9 mouse cellular contexts compared by ENCODE assay signal in the genomic region with DNA sequence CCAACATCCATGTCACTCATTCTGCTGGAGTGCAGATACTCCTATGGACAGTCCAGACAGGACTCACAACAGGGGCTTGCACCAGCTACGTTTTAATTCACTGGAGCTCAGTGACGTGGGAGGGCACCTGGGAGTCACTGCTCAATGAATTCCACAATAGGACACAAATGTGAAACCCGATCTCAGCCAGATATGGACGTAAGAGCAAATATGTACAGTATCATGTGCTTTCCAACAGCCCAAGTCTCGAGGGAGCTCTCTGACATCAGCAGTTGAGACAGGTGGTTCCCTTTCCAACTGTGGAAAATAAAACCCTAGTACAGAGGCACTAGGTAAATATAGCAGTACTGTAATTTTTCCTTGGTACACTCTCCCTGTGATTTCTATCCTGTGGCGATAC. TPM values are rescaled to one million over a fixed set of nuclear protein-coding genes. Genes with fewer than 3 reads are reported as not detected.
DNase-seq lines count a peak whose midpoint lies in the region; ATAC-seq and TF ChIP-seq lines count a peak whose summit lies in the region.
"Had no signal": no experiment of that assay in that cellular context is flagged by ENCODE, and none has a peak within 500 bp of the region (broad histone marks: within the 10 kb centered on the region; RNA-seq: fewer than 3 reads in every experiment).

Gene Ppargc1a, minus strand, starts transcription at position 68 of the 400 bp plus-strand sequence.

- no peak within 1 kb of the TSS for H3K4me3 ChIP-seq in kidney, adult 2 months (ENCODE audit: insufficient read depth, low read depth, low read length)
- H3K4me3 ChIP-seq in embryonic facial prominence, embryonic 12.5 days, result no peak within 1 kb of the TSS
- peak within 1 kb of the TSS in 1 of 2 experiments; percentile 21; a peak in 2 of 4 replicates for H3K4me3 ChIP-seq in heart, embryonic 14.5 days (ENCODE audit: control insufficient read depth in 1 of 2, insufficient read depth in 1 of 2, low read depth in 1 of 2, low read length in 2 of 2)
- H3K4me3 ChIP-seq: liver, embryonic 13.5 days had no signal

- no peaks in the 10 kb centered on the region for H3K9me3 ChIP-seq in embryonic facial prominence, embryonic 12.5 days
- no peaks in the 10 kb centered on the region for H3K9me3 ChIP-seq in heart, embryonic 14.5 days (ENCODE audit: control insufficient read depth, low read length)
- H3K9me3 ChIP-seq: liver, embryonic 13.5 days had no signal

- peaks cover 3% of the 10 kb centered on the region; the same call in 1 of the 2 replicates for H3K4me1 ChIP-seq in kidney, adult 2 months (ENCODE audit: control insufficient read depth, insufficient read depth, low read length)
- H3K4me1 ChIP-seq in embryonic facial prominence, embryonic 12.5 days, result peaks cover 14% of the 10 kb centered on the region; the same call in 1 of the 2 replicates
- peaks cover 3 to 30% of the 10 kb centered on the region in 2 experiments; a peak in 3 of 4 replicates for H3K4me1 ChIP-seq in heart, embryonic 14.5 days (ENCODE audit: control insufficient read depth in 2 of 2, insufficient read depth in 2 of 2, low read length in 2 of 2)
- H3K4me1 ChIP-seq: liver, embryonic 13.5 days had no signal

- no peaks in the 10 kb centered on the region for H3K36me3 ChIP-seq in kidney, adult 2 months (ENCODE audit: control insufficient read depth, insufficient read depth, low read length)
- H3K36me3 ChIP-seq in embryonic facial prominence, embryonic 12.5 days, result no peaks in the 10 kb centered on the region
- H3K36me3 ChIP-seq in heart, embryonic 14.5 days (ENCODE audit: control insufficient read depth, insufficient read depth, low read length), result no peaks in the 10 kb centered on the region
- H3K36me3 ChIP-seq: liver, embryonic 13.5 days had no signal

- no peak for TF ChIP-seq CTCF in kidney, adult 2 months (conservative IDR thresholded peaks at IDR 0.05; ENCODE audit: insufficient read depth, insufficient read length, low read depth, low read length)

- no peak for TF ChIP-seq POLR2A in kidney, adult 2 months (IDR thresholded peaks at IDR 0.05; ENCODE audit: low read depth, low read length)

- peak within 1 kb of the TSS; percentile 59 for H3K27ac ChIP-seq in kidney, adult 2 months (ENCODE audit: insufficient read depth, low read depth, low read length)
- H3K27ac ChIP-seq in embryonic facial prominence, embryonic 12.5 days, result 0 out of 2 replicates have a peak within 1 kb of the TSS, but pooled peaks have one; percentile 46
- peak within 1 kb of the TSS; percentile 67 to 86 for H3K27ac ChIP-seq in heart, embryonic 14.5 days (replicated peaks in 1 of 2; ENCODE audit: control insufficient read depth in 1 of 2, insufficient read depth in 1 of 2, low read depth in 2 of 2, low read length in 2 of 2)
- H3K27ac ChIP-seq: liver, embryonic 13.5 days had no signal

- WGBS in kidney, adult 2 months, result 27% methylated on average over 6 of the region's 6 CpGs
- WGBS in embryonic facial prominence, embryonic 12.5 days, result 39% methylated on average over 6 of the region's 6 CpGs
- 15% methylated on average over 6 of the region's 6 CpGs for WGBS in heart, embryonic 14.5 days

- no peaks in the 10 kb centered on the region for H3K27me3 ChIP-seq in kidney, adult 2 months (replicated peaks; ENCODE audit: control insufficient read depth, insufficient read depth, low read length)
- H3K27me3 ChIP-seq in embryonic facial prominence, embryonic 12.5 days, result no peaks in the 10 kb centered on the region
- H3K27me3 ChIP-seq in heart, embryonic 14.5 days (ENCODE audit: control insufficient read depth, insufficient read depth, low read length), result no peaks in the 10 kb centered on the region
- H3K27me3 ChIP-seq: liver, embryonic 13.5 days had no signal

- ATAC-seq in embryonic facial prominence, embryonic 12.5 days (ENCODE audit: insufficient number of reproducible peaks, insufficient read depth, low FRiP score, low TSS enrichment), result no peak
- ATAC-seq in heart, embryonic 14.5 days (ENCODE audit: insufficient number of reproducible peaks, insufficient read depth, low FRiP score, low read depth), result no peak; the same call in 1 of the 2 replicates
- no peak for ATAC-seq in activated CD4-positive, CD25-positive, alpha-beta regulatory T cell, adult 4 months

- DNase-seq in kidney, adult 2 months, result no peak
- no peak for DNase-seq in kidney, adult 18-20 months
- DNase-seq in mesoderm, embryonic 11.5 days (ENCODE audit: low read depth, low spot score), result peak; percentile 68
- DNase-seq in ovary, postnatal 10 days (ENCODE audit: low spot score), result no peak
- no peak for DNase-seq in testis, postnatal 10 days (ENCODE audit: low spot score)
- DNase-seq: liver, embryonic 13.5 days had no signal

- no peak within 1 kb of the TSS for H3K9ac ChIP-seq in embryonic facial prominence, embryonic 12.5 days
- peak within 1 kb of the TSS; percentile 50 for H3K9ac ChIP-seq in heart, embryonic 14.5 days (ENCODE audit: low read length)
- H3K9ac ChIP-seq: liver, embryonic 13.5 days had no signal

- 0 out of 2 replicates have a peak within 1 kb of the TSS, but pooled peaks have one; percentile 9 for H3K4me2 ChIP-seq in embryonic facial prominence, embryonic 12.5 days (replicated peaks)
- peak within 1 kb of the TSS; percentile 55 for H3K4me2 ChIP-seq in heart, embryonic 14.5 days (ENCODE audit: low read length)
- H3K4me2 ChIP-seq: liver, embryonic 13.5 days had no signal

RNA-seq across cellular contexts. Expression of gene Ppargc1a, which starts in this region (rescaled TPM):
- polyA plus RNA-seq in kidney, adult 2 months (2012; rRNA removed), result 23.0 and 23.1 TPM in 2 replicates
- 3.3 and 4.2 TPM in 2 replicates for polyA plus RNA-seq in embryonic facial prominence, embryonic 12.5 days (2016; fragmentation: Nextera tagmentation; extraction: Ambion mirVana)
- 66.9 and 73.8 TPM in 2 replicates for polyA plus RNA-seq in heart, embryonic 14.5 days (2014; fragmentation: Nextera tagmentation; extraction: Ambion mirVana)
- polyA plus RNA-seq in activated CD4-positive, CD25-positive, alpha-beta regulatory T cell, adult 4 months (2017; shearing (Covaris generic)), result not detected
